Mouse (Mus musculus): Measurements from ENCODE around the gene Cacna1c. TPM values are rescaled to one million over a fixed set of nuclear protein-coding genes. Genes with fewer than 3 reads are reported as not detected.

Cacna1c gene
- polyA plus RNA-seq, 1 experiment from 2014 or later = 4.8 TPM

DNA sequence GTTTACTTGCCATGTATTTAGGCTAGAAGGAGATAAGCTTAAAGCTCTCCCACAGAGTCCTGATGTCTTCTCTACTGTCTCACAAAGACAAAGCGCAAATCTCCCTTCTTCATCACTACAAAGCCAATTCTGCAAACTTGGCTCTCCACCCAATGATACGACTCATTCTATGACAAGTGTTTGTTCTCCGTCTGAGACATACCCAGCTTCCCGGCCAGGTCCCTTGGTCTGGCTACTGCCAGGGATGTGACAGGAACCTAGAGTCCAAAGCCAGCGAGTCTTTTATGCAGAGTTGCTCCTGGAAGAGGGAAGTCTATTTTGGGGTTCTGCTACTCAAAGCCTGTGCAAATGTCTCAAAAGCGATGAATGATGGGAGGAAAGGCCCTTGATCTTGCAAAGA lies 160.9 kb downstream of the Cacna1c start:
- DNase-seq (ENCODE audit: low spot score) (no peak), ATAC-seq (no peak)
- H3K27me3 ChIP-seq (replicated peaks; ENCODE audit: insufficient read depth, low read length) = no peaks in the 10 kb centered on the region
- H3K4me3 ChIP-seq (ENCODE audit: low read depth, low read length) = no peak overlapping the region
- no peak overlapping the region for H3K4me2 ChIP-seq (replicated peaks; ENCODE audit: low read depth, low read length)
- WGBS = 36% methylated on average over 6 of the region's 6 CpGs
- H3K4me1 ChIP-seq (ENCODE audit: insufficient read depth, low read depth, low read length) = peaks cover 5% of the 10 kb centered on the region; the same call in 1 of the 2 replicates
- H3K9me3 ChIP-seq (ENCODE audit: low read length) = no peaks in the 10 kb centered on the region
- no peaks in the 10 kb centered on the region for H3K36me3 ChIP-seq (ENCODE audit: insufficient read depth, low read length)
- no peak for TF ChIP-seq EP300 (IDR thresholded peaks at IDR 0.05)
- no peak for TF ChIP-seq CTCF (IDR thresholded peaks at IDR 0.05)
- no peak overlapping the region for H3K9ac ChIP-seq (replicated peaks; ENCODE audit: low read depth)
- no peak overlapping the region for H3K27ac ChIP-seq (ENCODE audit: low read length)

DNA sequence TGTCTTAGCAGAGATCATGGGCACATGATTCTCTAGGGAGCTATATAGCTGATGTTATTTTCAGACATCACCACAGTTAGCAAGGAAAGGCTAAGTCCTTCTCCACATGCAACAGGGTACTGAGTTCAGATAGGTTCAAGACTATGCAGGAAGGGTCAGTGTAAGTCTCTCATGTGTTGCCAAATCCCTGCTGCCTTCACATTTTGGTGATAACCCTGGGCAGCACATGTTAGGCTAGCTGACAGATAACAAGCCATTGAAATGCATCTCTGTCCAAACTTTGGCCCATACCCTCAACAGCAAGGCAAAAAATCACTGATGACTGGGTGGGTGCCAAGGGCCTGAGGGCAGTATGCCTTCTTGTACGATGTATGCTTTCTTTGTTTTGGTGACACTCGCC lies 161.3 kb downstream of the Cacna1c start:
- H3K9me3 ChIP-seq (ENCODE audit: low read length) = no peaks in the 10 kb centered on the region
- H3K27me3 ChIP-seq (replicated peaks; ENCODE audit: insufficient read depth, low read length) = no peaks in the 10 kb centered on the region
- no peaks in the 10 kb centered on the region for H3K36me3 ChIP-seq (ENCODE audit: insufficient read depth, low read length)
- TF ChIP-seq CTCF (IDR thresholded peaks at IDR 0.05) (no peak), EP300 (IDR thresholded peaks at IDR 0.05) (no peak)
- no peak overlapping the region for H3K9ac ChIP-seq (replicated peaks; ENCODE audit: low read depth)
- H3K4me3 ChIP-seq (ENCODE audit: low read depth, low read length) = no peak overlapping the region
- peaks cover 5% of the 10 kb centered on the region; the same call in 1 of the 2 replicates for H3K4me1 ChIP-seq (ENCODE audit: insufficient read depth, low read depth, low read length)
- ATAC-seq (no peak), DNase-seq (ENCODE audit: low spot score) (no peak)
- WGBS = 59% methylated on average over 2 of the region's 2 CpGs
- no peak overlapping the region for H3K4me2 ChIP-seq (replicated peaks; ENCODE audit: low read depth, low read length)
- H3K27ac ChIP-seq (ENCODE audit: low read length) = no peak overlapping the region

DNA sequence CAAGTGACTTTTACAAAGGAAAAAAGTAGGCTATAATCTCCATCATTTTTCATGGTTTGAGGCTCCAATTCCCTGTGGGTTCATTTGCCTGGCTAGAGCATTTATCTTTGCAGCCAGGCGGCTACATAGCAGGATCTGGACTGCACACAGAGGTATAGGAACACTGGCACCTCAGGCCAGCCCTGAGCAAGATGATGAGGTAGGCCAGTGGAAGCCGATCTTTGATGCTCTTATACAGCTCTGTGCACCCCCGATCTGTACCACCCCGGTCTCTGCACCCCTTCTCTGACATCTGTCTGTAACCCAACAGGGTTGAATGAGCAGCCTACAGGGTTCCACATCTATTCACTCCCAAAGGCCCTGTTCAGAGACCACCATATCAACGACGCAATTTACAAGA lies 168.3 kb downstream of the Cacna1c start:
- H3K9ac ChIP-seq (replicated peaks; ENCODE audit: low read depth) = no peak overlapping the region
- TF ChIP-seq EP300 (IDR thresholded peaks at IDR 0.05) (no peak), CTCF (IDR thresholded peaks at IDR 0.05) (no peak)
- DNase-seq (ENCODE audit: low spot score) (no peak), ATAC-seq (no peak)
- no peaks in the 10 kb centered on the region for H3K27me3 ChIP-seq (replicated peaks; ENCODE audit: insufficient read depth, low read length)
- H3K4me3 ChIP-seq (ENCODE audit: low read depth, low read length) = no peak overlapping the region
- H3K4me1 ChIP-seq (ENCODE audit: insufficient read depth, low read depth, low read length) = peaks cover 8% of the 10 kb centered on the region; the same call in 1 of the 2 replicates
- H3K9me3 ChIP-seq (ENCODE audit: low read length) = no peaks in the 10 kb centered on the region
- H3K4me2 ChIP-seq (replicated peaks; ENCODE audit: low read depth, low read length) = no peak overlapping the region
- no peaks in the 10 kb centered on the region for H3K36me3 ChIP-seq (ENCODE audit: insufficient read depth, low read length)
- 90% methylated on average over 6 of the region's 6 CpGs for WGBS
- no peak overlapping the region for H3K27ac ChIP-seq (ENCODE audit: low read length)

DNA sequence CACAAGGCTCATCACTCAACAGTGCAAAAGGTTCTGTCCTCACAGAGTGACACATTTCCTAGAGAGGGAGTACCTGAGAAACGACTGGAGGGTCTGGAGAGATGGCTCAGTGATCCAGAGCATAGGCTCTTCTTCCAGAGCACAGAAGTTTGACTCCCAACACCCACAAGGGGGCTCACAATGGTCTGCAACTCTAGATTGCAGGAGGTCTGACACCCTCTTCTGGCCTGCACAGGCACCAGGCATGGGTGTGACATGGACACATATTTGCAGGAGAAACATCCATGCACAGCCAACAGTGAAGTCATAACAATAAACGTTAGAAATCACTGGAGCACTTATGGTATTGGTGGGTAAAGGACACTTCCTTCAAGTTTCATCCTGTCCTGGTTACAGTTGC lies 173.4 kb downstream of the Cacna1c start:
- no peak for DNase-seq (ENCODE audit: low spot score)
- no peak overlapping the region for H3K4me2 ChIP-seq (replicated peaks; ENCODE audit: low read depth, low read length)
- H3K9me3 ChIP-seq (ENCODE audit: low read length) = no peaks in the 10 kb centered on the region
- WGBS = 52% methylated on average over 2 of the region's 2 CpGs
- no peaks in the 10 kb centered on the region for H3K36me3 ChIP-seq (ENCODE audit: insufficient read depth, low read length)
- H3K4me1 ChIP-seq (ENCODE audit: insufficient read depth, low read depth, low read length) = peaks cover 14% of the 10 kb centered on the region; the same call in 1 of the 2 replicates
- no peaks in the 10 kb centered on the region for H3K27me3 ChIP-seq (replicated peaks; ENCODE audit: insufficient read depth, low read length)
- TF ChIP-seq CTCF (IDR thresholded peaks at IDR 0.05) (peak; percentile 63), EP300 (IDR thresholded peaks at IDR 0.05) (no peak)
- H3K9ac ChIP-seq (replicated peaks; ENCODE audit: low read depth) = no peak overlapping the region
- no peak overlapping the region for H3K27ac ChIP-seq (ENCODE audit: low read length)
- no peak for ATAC-seq
- no peak overlapping the region for H3K4me3 ChIP-seq (ENCODE audit: low read depth, low read length)

DNA sequence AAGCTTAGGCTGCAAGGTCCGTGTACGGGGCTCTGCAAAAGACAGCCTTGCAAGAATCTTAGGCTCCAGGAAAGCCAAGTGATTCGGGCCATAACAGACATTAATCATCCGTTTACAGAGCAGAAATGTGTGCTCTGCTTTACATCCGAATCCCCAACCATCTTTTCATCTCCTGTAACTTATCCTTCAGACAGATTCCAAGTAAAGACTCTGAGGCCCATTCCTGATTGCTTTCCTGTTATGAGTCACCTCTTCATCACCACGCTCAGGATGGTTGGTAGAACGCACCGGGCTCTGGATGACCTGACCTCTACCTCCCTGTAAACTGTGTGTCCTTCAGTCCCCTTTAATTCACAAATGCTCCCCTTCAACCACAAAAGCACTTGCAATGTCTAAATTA lies 175.0 kb downstream of the Cacna1c start:
- H3K4me3 ChIP-seq (ENCODE audit: low read depth, low read length) = no peak overlapping the region
- no peaks in the 10 kb centered on the region for H3K9me3 ChIP-seq (ENCODE audit: low read length)
- ATAC-seq (no peak), DNase-seq (ENCODE audit: low spot score) (no peak)
- no peaks in the 10 kb centered on the region for H3K36me3 ChIP-seq (ENCODE audit: insufficient read depth, low read length)
- H3K4me1 ChIP-seq (ENCODE audit: insufficient read depth, low read depth, low read length) = peaks cover 6% of the 10 kb centered on the region; the same call in 1 of the 2 replicates
- H3K27me3 ChIP-seq (replicated peaks; ENCODE audit: insufficient read depth, low read length) = no peaks in the 10 kb centered on the region
- H3K27ac ChIP-seq (ENCODE audit: low read length) = no peak overlapping the region
- TF ChIP-seq EP300 (IDR thresholded peaks at IDR 0.05) (no peak), CTCF (IDR thresholded peaks at IDR 0.05) (no peak)
- H3K4me2 ChIP-seq (replicated peaks; ENCODE audit: low read depth, low read length) = no peak overlapping the region
- 65% methylated on average over 8 of the region's 8 CpGs for WGBS
- no peak overlapping the region for H3K9ac ChIP-seq (replicated peaks; ENCODE audit: low read depth)

DNA sequence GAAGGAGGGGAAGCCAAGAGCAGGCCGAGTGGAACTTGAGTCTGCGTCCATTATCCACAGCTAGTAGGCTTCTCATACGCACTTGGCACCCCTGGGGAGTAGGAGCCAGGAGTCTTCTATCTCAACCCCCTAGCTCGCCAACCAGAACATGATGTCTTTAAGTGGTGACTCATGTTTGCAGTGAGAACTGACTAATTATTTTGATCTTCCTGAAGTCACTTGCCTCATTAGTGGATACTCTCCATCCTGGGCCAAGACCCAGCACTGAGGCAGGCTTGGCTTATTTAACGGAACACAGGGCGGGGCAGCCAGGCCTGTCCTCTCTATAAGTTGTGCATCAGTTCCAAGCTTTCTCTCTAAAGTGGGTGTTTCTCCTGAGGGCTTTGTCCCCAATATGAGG lies 177.3 kb downstream of the Cacna1c start:
- 74% methylated on average over 6 of the region's 6 CpGs for WGBS
- no peak for TF ChIP-seq CTCF (IDR thresholded peaks at IDR 0.05)
- TF ChIP-seq EP300 (IDR thresholded peaks at IDR 0.05) = 0 out of 2 replicates have a peak, but pooled peaks have one; percentile 24
- Histone ChIP-seq H3K4me3 (ENCODE audit: low read depth, low read length) (no peak overlapping the region), H3K9ac (replicated peaks; ENCODE audit: low read depth) (no peak overlapping the region), H3K9me3 (ENCODE audit: low read length) (no peaks in the 10 kb centered on the region), H3K27me3 (replicated peaks; ENCODE audit: insufficient read depth, low read length) (no peaks in the 10 kb centered on the region), H3K36me3 (ENCODE audit: insufficient read depth, low read length) (no peaks in the 10 kb centered on the region), H3K27ac (ENCODE audit: low read length) (no peak overlapping the region), H3K4me1 (ENCODE audit: insufficient read depth, low read depth, low read length) (peaks cover 6% of the 10 kb centered on the region; the same call in 1 of the 2 replicates), H3K4me2 (replicated peaks; ENCODE audit: low read depth, low read length) (no peak overlapping the region)
- peak; percentile 28 for DNase-seq (ENCODE audit: low spot score)
- ATAC-seq = peak; percentile 80

DNA sequence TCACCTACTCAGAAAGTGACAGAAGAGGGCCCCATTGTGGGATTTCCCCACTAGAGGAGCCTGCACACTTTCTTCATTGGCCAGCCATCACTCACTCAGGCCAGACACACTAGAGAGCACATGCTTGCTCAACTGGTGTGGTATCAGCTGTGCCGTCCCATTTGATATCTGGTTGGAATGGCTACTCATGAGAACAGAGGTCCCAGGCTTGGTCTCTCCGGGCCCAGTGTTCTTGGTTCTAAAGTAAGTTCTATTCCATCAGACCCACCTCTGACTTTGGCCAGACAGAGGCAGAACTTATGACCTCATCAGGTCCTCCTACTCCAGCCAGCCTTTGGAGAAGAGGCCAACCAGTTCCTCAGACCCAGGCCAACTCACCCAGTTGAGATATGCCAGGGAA lies 178.0 kb downstream of the Cacna1c start:
- no peak for TF ChIP-seq EP300 (IDR thresholded peaks at IDR 0.05)
- TF ChIP-seq CTCF (IDR thresholded peaks at IDR 0.05) = no peak
- ATAC-seq (peak; percentile 34), DNase-seq (ENCODE audit: low spot score) (no peak)
- Histone ChIP-seq H3K9ac (replicated peaks; ENCODE audit: low read depth) (no peak overlapping the region), H3K4me3 (ENCODE audit: low read depth, low read length) (no peak overlapping the region), H3K4me1 (ENCODE audit: insufficient read depth, low read depth, low read length) (peaks cover 6% of the 10 kb centered on the region; the same call in 1 of the 2 replicates), H3K9me3 (ENCODE audit: low read length) (no peaks in the 10 kb centered on the region), H3K4me2 (replicated peaks; ENCODE audit: low read depth, low read length) (no peak overlapping the region), H3K27me3 (replicated peaks; ENCODE audit: insufficient read depth, low read length) (no peaks in the 10 kb centered on the region), H3K36me3 (ENCODE audit: insufficient read depth, low read length) (no peaks in the 10 kb centered on the region), H3K27ac (ENCODE audit: low read length) (no peak overlapping the region)
- WGBS = 72% methylated on average over 2 of the region's 2 CpGs

All from lung, postnatal 0 days (tissue).